Mouse (Mus musculus) brain, embryonic 14.5 days (tissue): ENCODE data around the gene Zfp811.

Source experiments
- CTCF ChIP-seq: fragments of 200-500 bp; IDR thresholded peaks from 2 replicates; pipeline ENCODE4 v1.5.1; 2012; ENCODE audit warnings: inconsistent platforms, mild to moderate bottlenecking, moderate library complexity, borderline replicate concordance; ENCODE audit not compliant: insufficient read depth, insufficient read length; ENCODE audit errors: extremely low read depth
- POLR2A ChIP-seq: fragments of 200-500 bp; IDR thresholded peaks from 2 replicates; pipeline ENCODE4 v1.6.1; 2012; ENCODE audit warnings: mild to moderate bottlenecking, inconsistent platforms, borderline replicate concordance; ENCODE audit not compliant: poor library complexity, insufficient read depth, insufficient read length, severe bottlenecking; ENCODE audit errors: extremely low read depth

DNA sequence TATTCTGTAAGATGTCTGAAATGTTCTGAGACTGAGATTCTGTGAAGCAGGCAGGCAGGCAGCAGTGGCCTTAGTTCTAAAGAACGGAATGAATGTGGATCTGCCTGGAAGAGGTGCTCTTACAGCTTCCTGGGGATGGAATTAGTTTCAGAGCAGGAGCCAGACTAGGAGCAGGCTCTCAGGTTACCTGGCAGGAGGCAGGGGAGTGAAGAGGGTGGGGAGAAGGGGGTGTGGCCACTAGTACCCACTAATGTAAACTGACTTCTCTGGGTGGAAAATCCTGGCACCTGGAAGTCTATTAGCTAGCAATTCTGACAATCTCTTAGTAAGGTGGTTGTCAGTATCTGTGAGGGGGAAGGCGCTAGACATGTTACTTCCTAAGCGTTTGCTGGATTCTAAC lies 24.1 kb downstream of the Zfp811 start:
- TF ChIP-seq CTCF, result no peak
- no peak for TF ChIP-seq POLR2A
